Mouse (Mus musculus) frontal cortex, adult (tissue): ENCODE measurements around the gene Dido1.
"Not testable (repeated sequence)": the region's sequence is repeated elsewhere in the genome, so short reads cannot be mapped to it uniquely, and the experiment has no call there.

Experiments used
- ATAC-seq: cut with Nextera tagmentation; 2 replicates; pipeline ENCODE4 v1.9.2; 2017; ENCODE audit warnings: mild to moderate bottlenecking, moderate library complexity, mixed read lengths; ENCODE audit not compliant: low TSS enrichment

The Dido1 gene

DNA sequence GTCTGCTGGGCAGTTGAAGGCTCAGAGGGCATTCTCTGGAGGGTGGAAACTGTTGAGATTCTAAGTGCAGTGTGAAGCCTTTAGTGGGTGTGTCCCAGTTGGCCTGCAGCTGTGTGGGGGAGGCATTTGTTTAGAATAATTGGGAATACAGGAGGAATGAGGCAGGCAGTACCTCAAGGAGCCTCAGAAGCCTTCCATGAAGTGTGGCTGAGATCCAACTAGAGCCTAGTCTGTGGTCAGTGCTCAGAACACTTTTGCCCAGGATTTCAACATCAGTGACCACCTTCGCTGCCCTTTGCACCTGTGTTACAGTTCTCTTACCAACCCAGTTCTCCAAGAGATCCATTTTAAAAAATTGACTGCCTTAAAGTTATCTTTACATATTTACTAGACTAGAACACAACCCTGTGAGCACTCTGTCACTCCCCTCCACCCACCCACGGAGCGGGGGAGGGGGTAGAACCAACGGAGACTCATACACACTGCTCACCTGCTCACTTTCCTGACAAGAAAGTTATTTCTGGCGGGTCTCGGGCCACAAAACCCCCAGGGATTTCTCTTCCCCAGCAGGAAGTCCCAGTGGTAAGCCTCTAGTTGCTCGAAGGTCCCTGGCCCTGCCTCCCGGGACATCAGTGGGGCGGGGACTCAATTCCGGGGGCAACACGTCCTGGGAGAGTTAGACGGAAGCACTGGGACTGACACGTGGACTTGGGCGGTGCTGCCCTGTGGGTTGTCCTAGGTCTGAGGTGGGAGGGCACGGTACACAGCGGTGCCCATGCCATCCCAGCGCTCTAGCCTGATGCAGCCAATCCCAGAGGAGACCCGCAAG lies 15.0 kb upstream of the Dido1 start, which contains the start of gene Slc17a9:
TSS of gene Slc17a9 (plus strand) at position 679 of the 829 bp plus-strand sequence.
- peak; percentile 50 for ATAC-seq

DNA sequence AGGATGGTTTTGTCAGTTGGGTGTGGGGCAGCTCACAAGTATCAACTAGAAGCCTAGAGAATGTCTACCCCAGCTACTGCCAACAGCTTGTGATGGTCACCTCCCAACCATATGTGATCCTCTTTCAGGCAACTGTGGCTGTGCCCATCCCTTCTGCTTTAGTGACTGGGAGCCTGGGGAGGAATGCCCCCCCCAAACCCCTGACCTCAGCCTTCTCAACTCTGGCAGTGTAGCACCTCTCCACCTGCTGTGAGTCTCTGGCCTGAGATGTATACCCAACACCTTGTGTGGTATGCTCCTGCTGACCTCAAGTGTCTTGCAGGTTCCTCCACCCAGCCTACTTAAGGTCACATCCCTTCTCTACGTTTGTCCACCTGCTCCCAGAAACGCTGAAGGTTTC lies 14.1 kb upstream of the Dido1 start:
- ATAC-seq: no peak

DNA sequence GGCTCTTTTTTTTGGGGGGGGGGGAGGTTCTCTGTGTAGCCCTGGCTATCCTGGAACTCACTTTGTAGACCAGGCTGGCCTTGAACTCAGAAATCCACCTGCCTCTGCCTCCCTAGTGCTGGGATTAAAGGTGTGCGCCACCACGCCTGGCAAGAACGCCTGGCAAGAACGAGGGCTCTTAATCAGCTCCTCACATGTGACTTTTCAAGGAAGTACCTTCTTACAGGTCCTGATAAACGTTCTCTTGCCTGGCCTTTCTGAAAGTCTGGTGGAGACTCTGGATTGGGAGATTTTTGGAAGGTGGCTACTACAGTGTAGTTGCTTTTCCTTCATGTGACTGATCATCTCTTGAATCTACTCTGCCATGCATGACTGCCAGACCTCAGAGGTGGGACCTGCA lies 12.9 kb upstream of the Dido1 start:
- not testable (repeated sequence) for ATAC-seq

DNA sequence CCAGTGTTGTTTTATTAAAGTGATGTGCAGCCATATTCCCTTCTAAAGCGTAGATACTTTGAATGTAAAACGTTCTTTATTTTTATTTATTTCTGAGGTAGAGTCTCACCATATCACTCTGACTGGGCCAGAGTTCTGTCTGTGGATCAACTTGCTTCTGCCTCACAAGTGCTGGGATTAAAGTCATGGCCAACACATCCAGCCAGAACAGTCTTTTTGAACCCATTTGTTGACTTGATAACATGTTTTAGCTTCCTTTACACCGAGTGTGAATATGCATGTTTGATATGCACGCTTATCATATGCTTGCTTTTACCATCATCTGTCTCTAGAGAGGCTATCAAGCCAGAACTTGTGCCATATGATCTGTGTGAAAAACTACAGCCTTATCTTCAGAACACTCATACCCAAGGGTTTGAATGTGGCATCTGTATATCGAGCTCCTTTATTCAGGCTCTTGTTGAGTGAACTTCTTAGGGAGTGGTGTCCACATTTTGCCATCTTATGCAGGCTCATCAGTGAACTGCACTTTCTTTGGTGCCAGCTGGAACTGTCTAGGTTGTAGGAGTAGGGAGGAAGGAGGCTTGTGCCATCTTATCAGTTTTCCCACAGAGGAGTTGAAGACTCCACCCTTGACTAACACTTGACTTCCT lies 2.4 kb upstream of the Dido1 start:
- ATAC-seq: no peak

DNA sequence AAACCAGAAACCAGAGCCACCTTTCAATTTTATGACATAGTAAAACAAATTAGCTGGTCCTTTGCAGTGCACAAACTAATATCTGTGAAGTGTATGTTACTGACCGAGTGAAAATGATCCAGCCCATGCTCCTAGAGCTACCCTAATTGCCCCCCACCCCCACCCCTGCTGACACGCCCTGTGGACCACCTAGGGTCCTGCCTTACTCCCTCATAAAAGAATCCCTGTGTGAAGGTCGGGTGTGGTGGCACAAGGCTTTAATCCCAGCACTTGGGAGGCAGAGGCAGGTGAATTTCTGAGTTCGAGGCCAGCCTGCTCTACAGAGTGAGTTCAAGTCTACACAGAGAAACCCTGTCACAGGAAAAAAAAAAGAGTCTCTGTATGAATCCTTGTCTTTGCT lies 1.7 kb upstream of the Dido1 start:
- ATAC-seq: no peak

DNA sequence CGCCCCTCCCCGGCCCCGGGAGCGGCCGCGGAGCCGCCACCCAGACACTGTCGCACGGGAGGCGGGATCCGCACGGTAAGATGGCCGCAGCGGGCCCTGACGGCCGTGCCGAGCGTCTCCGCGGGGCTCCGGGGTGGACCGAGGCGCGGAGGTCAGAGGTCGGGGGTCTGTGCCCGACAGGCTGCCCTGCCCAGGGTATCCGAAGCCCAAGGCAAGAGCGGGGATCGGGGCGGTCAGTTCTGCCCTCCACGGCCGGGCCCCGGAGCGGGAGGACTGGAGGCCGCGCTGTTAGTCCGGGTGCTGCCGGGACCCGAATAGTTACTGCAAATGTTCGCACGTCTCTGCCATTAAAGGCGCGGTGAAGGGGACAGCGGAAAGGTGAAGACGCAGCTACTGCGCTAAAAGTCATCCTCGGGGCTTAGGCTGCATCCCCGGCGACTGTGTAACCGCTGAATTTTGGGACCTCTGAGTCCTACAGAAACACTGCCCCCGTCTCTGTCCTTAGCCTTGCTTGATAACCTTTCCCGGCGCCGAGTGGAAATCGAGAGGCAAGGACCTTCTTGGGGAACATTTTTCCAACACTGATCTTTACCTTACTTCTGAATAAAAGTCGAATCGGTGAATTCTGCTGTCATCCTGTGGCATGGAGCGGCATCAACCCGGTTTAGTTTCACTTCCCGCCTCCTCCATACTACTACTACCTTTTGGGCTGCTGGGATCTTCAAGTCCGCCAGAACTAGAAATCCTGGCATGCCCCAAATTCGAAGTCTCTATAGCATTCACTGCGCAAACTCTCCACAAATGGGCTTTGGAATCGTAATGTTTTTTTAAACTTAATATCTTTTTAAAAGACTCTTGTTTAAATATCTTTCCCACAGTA lies 717 bp upstream of the Dido1 start:
- peak; percentile 24; the same call in 1 of the 2 replicates for ATAC-seq

DNA sequence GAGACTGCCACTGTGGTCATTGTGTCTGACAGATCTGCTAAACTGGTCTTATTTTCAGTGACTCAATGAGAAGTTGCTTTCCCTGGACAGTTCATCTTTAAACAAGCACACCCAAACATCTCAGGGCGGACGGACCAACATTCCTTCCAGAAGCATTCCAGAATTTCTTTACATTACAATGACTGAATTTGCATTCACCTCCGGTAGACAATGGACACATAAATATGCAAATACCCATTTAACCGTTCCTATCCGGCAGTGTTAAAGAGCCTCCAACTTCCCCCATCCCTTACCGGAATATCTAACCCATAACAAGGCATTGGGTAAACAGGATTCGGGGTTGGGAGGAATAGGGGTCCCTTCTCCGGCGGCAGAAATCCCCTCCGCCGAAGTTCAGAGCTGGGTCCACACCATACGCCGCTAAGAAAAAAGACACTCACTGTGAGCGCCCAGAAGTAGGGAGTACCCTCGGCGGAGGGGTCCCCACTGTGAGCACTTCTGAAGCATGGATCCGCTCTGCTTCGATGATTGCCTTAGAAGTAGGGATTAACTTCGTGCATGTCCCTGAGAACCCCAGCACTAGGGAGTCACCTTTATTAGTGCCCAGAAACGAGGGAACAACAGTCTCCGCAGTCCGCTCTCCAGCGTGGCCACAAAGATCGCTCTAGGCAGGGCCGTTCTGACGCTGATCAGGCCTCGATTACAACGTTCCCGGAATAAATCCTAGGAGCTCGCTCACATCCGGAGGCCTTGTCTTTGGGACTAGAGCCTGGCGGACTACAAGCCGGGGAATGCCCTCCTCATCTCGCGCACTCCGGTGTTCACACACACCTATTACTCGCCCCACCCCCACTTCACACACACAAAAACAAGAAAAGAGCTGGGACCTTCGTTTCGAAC lies 526 bp downstream of the Dido1 start:
- ATAC-seq: peak; percentile 60

DNA sequence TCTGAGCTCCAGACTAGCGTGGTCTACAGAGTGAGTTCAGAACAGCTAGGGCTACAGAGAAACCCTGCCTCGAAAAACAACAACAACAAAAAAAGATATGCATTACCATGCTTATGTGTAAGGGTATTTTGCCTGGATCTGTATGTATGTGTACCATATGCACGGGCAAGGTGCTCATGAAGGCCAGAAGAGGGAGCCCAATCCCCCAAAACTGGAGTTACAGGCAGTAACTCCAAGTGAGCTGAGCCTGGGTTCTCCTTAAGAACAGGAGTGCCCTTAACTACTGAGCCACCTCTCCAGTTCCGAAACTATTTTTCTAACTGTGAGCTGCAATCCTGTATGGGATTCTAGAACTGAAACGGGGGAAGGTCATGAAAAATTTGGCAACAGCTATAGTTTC lies 3.8 kb downstream of the Dido1 start:
- no peak for ATAC-seq

DNA sequence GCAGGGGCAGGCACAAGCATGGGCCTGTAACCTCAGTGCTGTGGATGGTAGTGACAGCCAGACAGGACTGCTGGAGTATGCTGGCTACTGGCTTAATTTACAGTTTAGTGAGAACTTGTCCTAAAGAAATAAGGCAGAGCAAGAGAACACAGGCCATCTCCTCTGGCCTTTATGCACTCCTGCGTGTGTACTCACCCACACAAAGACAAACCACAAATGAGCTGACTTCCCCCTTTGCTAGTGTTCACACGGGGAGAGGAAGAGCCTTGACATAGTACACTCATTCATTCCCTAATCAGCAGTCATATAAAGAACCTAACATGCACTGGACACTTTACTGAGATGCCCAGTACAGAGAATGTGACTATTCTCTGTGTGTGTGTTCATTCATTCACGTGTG lies 4.7 kb downstream of the Dido1 start:
- no peak for ATAC-seq

DNA sequence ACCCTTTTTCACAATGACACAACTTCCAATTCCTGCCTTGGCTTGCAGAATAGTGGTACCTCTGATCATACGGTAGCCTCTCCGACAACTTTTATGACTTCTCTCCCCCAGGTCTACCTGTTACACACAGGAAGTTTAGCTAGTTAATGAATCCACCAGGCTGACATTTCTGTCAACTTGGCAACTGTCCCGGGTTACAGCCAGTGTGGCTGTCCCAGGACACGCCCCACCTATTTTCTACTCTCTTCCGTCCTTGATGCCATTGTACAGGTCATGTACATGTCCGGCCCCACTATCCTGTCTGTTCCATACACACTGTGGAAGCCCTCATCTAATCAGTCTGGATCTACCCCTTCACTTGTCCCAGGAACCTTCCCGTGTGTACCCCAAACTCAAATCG lies 5.2 kb downstream of the Dido1 start:
- no peak for ATAC-seq

DNA sequence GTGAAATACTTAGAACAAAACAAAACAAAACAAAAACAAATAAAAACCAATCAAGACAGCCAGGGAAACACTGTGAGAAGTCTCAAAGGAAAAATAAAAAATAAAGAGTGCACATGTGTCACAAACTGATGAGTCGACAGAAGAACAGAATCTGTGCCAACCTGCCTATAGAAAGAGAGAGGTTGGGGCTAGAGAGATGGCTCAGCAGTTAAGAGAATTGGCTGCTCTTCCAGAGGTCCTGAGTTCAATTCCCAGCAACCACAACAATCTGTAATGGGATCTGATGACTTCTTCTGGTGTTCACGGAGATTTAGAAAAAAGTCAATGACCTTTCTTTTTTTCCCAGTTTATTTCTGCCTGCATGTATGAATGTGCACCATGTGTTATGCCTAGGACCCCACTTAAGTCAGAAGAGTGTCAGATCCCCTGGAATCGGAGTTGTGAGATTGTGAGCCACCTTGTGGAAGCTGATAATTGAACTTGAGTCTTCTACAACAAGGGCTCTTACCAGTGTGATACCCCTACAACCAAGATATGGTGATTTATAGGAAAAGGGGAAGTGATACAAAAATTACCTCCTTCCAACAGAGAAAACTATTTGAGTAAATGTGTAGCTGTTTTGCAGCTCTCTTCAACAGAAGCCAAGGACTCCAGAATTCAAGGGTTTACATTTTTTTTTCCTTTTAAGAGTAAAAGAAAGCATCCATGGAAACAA lies 6.0 kb downstream of the Dido1 start:
- ATAC-seq: no peak

DNA sequence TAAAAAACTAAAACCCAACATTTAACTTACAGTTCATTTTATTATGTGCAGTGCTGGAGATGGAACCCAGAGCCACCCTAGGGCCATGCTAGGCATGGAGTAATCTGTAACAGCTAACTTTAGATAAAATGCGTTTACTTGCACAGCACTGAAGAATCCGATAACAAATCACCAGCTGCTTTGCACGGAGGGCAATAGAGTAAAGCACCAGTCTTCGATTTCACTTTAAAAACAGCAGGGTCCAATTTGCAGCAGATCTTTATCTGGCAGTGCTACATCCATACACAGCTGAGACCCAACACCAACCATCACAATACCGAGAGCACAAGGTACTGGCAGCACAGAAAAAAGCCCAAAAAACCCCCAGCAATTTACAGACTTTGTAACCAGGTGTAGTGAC lies 6.6 kb downstream of the Dido1 start:
- no peak for ATAC-seq

DNA sequence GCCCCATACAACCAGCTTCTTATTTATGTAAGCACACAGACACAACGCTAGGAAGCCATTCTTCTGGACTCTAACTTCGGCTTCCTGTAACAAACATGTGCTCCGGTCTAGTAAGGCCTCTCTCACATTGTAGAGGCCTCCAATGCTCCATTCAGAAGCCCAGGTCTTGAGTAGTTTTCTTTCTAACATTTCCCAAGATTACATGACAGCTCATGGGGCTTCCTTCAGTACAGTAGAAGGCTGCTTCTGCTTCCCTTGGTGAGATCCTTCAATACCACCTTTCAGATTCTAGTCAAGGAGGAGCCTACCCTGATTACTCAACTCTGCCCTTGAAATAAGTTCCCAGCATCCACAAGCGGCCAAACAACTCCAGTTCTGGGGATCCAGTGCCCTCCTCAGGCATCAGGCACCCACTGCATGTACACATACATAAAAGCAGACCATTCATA lies 7.1 kb downstream of the Dido1 start:
- no peak for ATAC-seq

DNA sequence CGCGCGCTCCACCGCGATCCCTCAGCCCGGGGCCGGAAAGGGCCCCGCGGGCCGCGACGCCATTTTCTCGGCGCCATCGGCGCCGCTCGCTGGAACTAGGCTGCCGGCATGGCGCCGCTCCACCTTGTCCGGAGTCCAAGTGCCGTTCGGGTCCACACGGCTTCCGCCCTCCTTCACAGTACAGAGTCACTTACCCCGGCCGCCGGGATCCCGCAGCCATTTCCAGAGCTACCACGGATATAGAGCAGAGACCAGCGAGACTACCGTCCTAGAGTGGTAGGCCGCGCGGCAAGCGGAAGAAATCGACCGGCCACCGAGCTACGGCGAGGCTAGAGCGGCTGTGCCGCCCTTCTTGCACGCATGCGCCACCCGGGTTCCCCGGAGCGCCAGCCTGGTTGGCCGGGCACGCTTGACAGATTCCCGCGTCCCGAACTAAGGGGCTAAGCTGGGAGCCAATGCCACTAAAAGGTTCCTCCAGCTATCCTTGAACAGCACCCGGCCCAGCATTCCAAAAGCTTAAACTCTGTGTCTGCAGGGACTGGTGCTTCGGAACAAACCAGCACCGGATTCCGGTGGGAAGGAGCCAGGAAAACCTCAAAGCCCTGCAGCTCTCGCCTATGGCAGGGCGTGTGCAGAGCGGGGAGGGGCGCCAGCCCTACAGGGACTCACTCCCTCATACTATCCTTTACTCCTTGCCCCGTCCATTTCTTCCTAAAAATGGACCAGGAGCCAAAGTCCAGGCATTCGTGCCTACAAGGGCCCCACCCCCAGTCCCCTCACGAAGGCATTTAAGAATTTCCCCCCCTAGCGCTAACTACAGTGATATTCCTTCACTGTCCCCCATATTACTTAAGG lies 7.8 kb downstream of the Dido1 start:
- ATAC-seq: peak; percentile 96

DNA sequence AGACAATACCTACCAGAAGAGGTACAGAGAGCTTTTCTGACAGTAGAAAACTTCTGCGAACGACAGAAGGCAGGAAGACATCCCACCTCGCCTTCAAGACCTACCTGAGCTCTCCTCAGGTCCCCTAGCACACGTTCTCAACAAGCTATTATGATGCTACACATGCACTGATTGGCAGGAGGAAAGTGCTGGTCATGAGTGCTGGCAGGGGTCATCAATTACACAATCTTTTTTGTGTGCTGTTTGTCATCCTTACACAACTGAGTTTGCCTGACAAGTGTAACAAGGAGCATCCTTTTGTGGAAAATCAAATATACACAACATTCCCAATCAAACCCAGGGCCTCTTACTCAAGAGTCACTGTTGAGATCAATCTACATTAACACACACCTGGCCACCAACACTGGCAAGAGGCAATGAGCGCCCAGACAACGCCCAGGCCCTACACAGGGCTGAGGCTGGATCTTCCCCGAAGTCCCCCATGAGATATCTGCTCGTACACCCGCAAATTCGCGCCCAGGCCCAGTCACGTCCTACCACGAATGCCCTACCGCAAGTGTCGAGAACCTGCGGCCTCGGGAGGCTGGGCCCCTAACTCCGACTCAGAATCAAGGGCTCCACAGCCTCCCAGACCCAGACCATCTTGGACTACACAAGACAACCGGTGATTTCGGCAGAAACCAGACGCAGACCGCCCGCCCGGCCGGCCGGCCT lies 8.6 kb downstream of the Dido1 start:
- ATAC-seq: peak; percentile 5; the same call in 1 of the 2 replicates

DNA sequence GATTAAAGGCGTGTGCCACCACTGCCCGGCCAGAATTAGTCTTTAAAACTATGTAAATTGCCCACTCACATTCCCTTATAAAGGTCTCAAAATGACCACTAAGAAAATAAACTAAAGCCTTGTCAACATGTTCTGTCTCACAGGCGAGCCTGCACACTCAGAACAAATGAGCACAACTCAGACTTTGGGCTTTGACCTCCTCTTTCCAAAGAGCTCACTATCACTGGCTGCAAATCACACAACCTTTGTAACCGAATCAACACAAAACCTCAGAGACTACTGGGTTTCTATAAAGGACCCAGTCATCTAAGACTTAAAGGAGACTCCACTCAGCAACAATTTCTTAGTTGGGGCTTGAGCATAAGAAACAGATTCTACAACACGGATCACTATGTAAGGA lies 9.3 kb downstream of the Dido1 start:
- ATAC-seq: no peak

DNA sequence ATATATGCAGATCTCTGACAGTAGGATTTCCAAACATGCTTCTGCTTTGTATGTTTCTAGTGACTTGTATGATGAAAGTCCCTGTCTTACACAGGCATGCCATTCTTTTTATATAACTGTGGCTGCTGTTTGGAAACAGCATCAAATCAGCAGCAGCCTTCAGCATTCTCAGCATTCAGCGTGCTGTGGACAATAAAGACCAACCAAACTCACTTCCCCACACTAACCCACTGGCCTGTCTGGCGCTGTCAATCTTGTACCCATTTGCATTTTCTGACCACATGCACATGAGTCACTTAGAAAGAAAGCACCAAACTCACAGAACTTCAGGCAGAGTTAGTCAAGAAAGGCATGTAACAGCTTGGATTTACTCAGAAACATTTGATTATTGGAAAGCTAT lies 14.6 kb downstream of the Dido1 start:
- no peak for ATAC-seq

DNA sequence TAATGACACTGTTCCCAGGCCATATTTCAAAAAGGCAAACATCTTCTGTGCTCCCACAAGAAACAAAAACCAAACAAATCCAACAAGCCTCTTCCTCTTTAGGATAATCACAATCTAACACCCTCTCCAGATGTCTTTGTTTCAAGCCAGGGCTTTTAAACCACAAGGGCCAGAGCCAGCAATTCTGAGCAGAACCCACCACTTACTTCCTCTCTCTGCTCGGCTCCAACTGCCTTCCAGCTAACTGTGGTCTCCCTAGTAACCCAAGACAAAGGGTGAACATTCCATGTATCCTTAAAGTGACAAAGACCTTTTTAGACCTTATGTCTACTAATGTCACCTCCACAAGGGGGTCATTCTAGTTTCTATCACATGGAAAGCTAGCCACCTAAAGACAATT lies 17.2 kb downstream of the Dido1 start:
- ATAC-seq: no peak

DNA sequence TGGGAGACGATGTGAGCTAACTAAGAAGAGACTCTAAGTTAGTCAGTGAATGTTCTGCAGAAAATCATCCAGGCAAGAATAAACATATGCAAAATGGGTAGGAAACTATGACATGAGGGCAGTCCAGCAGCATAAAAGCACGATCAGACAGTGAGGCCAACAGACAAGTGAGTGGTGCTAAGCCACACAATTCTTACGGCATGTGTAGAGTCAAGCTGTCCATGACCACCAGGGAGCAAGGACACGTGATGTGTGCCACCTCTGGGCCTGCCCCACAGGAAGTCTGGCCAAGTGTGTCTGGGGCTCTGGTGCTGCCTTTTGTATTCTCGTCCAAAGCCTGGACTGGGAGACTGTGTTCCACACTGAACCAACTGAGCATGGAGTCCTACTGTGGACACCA lies 20.0 kb downstream of the Dido1 start:
- ATAC-seq: no peak
